Mouse (Mus musculus) CD8-positive naive resting alpha-beta T cell, adult 57 days (primary cell): Measurements from ENCODE around the gene Rhd. TPM values are rescaled to one million over a fixed set of nuclear protein-coding genes. Genes with fewer than 3 reads are reported as not detected.

Experiments
- total RNA-seq: library from RNA; stranded (reverse); gene quantifications from one replicate; pipeline ENCODE4 v1.2.4, GENCODE M21; 2023

Rhd gene
- total RNA-seq: not detected

DNA sequence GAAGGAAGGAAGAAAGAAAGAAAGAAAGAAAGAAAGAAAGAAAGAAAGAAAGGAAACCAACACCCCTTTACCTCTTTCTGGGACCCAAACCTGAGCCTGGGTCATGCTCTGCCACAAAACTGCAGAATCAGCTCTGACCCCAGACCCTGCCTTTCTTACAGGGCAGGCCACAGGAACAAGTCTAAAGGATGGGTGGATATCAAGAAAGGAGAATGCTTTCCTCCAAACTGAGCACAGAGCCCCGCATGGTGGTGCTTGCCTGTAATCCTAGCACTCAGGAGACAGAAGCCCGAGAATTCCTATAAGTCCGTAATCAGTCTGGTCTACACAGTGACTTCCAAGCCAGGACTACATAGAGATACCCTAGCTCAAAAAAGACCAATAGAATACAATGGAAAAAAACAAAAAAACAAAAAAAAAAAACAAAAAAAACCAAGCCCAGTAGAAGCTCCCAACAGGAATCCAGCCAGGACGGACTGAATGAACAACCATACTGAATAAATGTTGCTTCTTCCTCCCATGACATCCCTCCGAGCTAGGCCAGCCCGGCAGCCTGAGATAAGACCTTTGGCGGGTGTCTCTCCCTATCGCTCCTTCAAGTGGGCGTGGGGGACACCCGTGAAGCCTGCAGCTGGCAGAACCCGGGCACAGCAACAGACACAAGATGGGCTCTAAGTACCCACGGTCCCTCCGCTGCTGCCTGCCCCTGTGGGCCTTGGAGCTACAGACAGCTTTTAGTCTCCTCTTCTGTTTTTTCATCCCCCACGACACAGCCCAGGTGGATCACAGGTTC lies at the start of gene Rhd:
Gene Rhd (plus strand): TSS at position 600 of the 793 bp plus-strand sequence.

DNA sequence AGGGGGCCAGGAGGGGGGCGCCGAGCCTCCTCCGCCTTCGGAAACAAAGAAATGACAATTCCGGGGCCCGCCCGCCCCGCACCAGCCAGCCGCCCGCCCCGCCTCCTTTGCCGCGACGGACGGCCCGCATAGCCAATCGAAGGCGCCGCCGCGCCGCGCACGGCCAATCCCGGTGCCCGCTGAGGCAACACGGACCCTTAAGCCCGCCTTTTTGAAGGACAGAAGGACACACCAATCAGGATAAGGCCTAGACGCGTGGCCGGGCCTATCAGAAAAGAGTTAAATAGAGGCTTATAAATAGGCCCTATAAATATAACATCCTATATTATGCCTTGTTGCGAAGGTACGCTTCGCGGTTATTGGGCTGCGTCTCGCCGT lies 11.1 kb upstream of the Rhd start, which contains the start of gene Maco1:
Gene Maco1 (minus strand): TSS at position 87 of the 378 bp plus-strand sequence.

DNA sequence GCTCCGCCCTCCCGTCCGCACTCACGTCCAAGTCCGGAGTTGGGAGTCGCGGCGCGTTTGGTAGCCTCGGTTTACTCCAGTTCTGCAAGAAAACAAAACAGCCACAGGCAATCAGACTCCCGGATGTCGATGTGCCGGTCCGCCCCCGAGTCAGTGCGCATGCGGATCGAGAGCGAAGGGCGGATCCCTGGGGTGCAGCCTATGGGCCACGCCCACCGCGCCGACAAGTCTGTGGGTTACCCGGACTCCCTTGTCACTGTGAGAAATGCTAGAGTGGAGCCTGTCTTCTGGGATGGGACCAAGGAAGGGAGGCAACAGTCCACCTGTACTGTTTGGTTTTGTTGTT lies 50.5 kb downstream of the Rhd start, which contains the start of gene Tmem50a:
Gene Tmem50a (minus strand): TSS at position 161 of the 346 bp plus-strand sequence.

DNA sequence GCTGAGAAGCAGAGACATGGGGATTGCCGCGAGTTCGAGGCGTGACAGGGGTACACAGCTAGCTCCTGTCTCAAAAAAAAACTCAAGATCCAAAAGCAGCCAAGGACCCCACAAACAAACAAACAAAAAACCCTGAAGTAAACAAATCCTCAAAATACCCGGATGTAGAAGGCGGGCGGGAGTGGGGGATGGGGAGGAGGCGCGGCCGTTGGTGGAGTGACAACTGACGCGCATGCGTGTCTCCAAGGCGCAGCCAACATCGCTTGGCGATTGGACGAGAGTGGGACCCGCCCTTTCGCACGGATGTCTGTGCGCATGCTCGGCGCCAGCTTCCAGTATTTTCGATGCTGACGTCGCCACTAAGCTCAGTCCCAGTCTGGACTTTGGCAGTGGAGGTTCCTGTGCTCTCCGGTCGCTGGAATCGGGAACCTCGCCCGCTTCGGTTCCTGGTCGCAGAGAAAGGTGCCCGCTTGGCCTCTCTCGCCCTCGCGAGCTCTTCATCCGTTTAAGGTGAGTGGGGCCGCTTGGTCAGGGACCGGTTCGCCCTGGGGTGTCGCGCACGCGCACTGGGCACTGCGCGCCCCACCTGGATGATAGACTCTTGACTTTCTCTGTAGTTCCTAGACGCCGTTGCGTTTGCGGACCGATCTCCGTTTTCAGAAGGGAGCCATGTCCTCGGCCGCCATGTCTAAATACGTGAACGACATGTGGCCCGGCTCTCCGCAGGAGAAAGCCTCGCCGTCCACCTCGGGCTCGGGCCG lies 59.1 kb downstream of the Rhd start, which contains the start of gene Rsrp1:
Gene Rsrp1 (plus strand): TSS at position 335 of the 761 bp plus-strand sequence.

DNA sequence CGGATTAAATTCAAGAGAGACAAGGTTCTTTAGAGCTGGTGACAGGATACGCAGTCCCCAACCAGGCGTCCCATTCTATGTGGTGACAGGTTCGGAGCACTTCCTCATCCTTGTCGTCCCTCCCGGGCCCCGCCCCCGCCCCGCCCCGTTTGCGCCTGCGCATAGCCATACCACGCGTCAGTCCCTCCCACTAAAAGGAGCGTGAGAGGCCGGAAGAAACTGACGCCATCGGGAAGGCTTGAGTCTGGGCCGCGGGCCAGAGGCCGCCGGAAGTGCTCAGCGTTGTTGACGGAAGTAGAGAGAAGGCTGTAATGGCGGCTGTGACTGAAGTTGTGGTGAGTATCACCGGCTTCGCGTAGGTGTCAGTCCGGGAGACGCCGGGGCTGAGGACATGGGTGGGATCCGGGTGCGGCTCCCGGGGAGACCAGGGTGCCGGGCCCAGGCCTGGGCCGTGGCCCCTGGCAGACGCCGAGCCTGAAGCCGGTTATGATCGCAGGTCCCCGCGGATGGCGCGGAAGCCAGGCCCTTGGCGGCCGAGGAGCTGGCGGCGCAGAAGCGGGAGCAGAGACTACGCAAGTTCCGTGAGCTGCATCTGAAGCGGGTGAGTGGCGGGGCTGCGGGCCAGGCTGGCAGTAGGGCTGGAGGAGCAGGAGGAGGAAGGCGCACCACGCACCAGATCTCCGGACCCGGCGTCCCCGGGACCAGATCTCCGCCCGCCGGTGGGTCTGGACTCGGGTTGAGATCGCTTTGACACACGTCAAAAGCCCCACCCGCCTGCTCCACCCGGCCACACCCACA lies 66.5 kb downstream of the Rhd start, which contains the start of gene Syf2:
Gene Syf2 (plus strand): TSS at position 215 of the 798 bp plus-strand sequence.

Other genes starting within 250 kb of the Rhd start
- 6.5 TPM for gene Man1c1, start 160.2 kb upstream of the Rhd start, total RNA-seq
- 141 TPM for gene Ldlrap1, start 96.5 kb upstream of the Rhd start, total RNA-seq
- 36.3 TPM for gene Maco1, start 11.2 kb upstream of the Rhd start, total RNA-seq
- gene Tmem50a, start 50.5 kb downstream of the Rhd start, total RNA-seq: 155 TPM
- 374 TPM for gene Rsrp1, start 59.1 kb downstream of the Rhd start, total RNA-seq
- gene Syf2, start 66.4 kb downstream of the Rhd start, total RNA-seq: 195 TPM